Mouse (Mus musculus): ENCODE measurements around the gene Zfp553. TPM values are rescaled to one million over a fixed set of nuclear protein-coding genes. Genes with fewer than 3 reads are reported as not detected.

Zfp553 gene
- polyA plus RNA-seq, 1 experiment from 2014 or later: 52.1 TPM

- Histone ChIP-seq H3K9me3 (no peaks in the 10 kb centered on the region), H3K4me2 (replicated peaks) (peak overlapping the region; percentile 70), H3K27me3 (peaks cover 9% of the 10 kb centered on the region; the same call in 1 of the 2 replicates), H3K4me1 (peaks cover 25% of the 10 kb centered on the region), H3K36me3 (no peaks in the 10 kb centered on the region), H3K9ac (no peak overlapping the region), H3K27ac (0 out of 2 replicates have a peak overlapping the region, but pooled peaks have one; percentile 39), H3K4me3 (peak overlapping the region; percentile 42)
- no peak for ATAC-seq (ENCODE audit: low FRiP score, low read depth)
- 32% methylated on average over 7 of the region's 7 CpGs for WGBS
Observed at GRCm38 (mm10) chr7:127213485-127213884, 19.4 kb upstream of the Zfp553 start.

GRCm38 (mm10) chr7:127213930-127214329, 18.9 kb upstream of the Zfp553 start:
- Histone ChIP-seq H3K9ac (peak overlapping the region; percentile 67), H3K27ac (peak overlapping the region; percentile 39), H3K36me3 (no peaks in the 10 kb centered on the region), H3K27me3 (peaks cover 9% of the 10 kb centered on the region; the same call in 1 of the 2 replicates), H3K4me3 (peak overlapping the region; percentile 42), H3K4me1 (peaks cover 25% of the 10 kb centered on the region), H3K4me2 (replicated peaks) (peak overlapping the region; percentile 70), H3K9me3 (no peaks in the 10 kb centered on the region)
- WGBS: 44% methylated on average over 12 of the region's 12 CpGs
- ATAC-seq (ENCODE audit: low FRiP score, low read depth): no peak

- no peaks in the 10 kb centered on the region for H3K36me3 ChIP-seq
- peak overlapping the region; percentile 28; the same call in 1 of the 2 replicates for H3K27ac ChIP-seq
- WGBS: 24% methylated on average over 21 of the region's 21 CpGs
- peaks cover 21% of the 10 kb centered on the region for H3K4me1 ChIP-seq
- H3K9me3 ChIP-seq: no peaks in the 10 kb centered on the region
- H3K4me3 ChIP-seq: peak overlapping the region; percentile 42
- H3K9ac ChIP-seq: peak overlapping the region; percentile 67
- peaks cover 9% of the 10 kb centered on the region; the same call in 1 of the 2 replicates for H3K27me3 ChIP-seq
- H3K4me2 ChIP-seq (replicated peaks): peak overlapping the region; percentile 70
- ATAC-seq (ENCODE audit: low FRiP score, low read depth): no peak
Observed at GRCm38 (mm10) chr7:127214521-127214920, 18.3 kb upstream of the Zfp553 start.

GRCm38 (mm10) chr7:127214981-127215871, 17.6 kb upstream of the Zfp553 start:
- ATAC-seq (ENCODE audit: low FRiP score, low read depth): no peak
- peaks cover 9% of the 10 kb centered on the region; the same call in 1 of the 2 replicates for H3K27me3 ChIP-seq
- peak overlapping the region; percentile 28; the same call in 1 of the 2 replicates for H3K27ac ChIP-seq
- peak overlapping the region; percentile 70 for H3K4me2 ChIP-seq (replicated peaks)
- WGBS: 23% methylated on average over 33 of the region's 33 CpGs
- peak overlapping the region; percentile 67 for H3K9ac ChIP-seq
- H3K9me3 ChIP-seq: no peaks in the 10 kb centered on the region
- peaks cover 19% of the 10 kb centered on the region for H3K4me1 ChIP-seq
- no peaks in the 10 kb centered on the region for H3K36me3 ChIP-seq
- peak overlapping the region; percentile 42 for H3K4me3 ChIP-seq

DNA sequence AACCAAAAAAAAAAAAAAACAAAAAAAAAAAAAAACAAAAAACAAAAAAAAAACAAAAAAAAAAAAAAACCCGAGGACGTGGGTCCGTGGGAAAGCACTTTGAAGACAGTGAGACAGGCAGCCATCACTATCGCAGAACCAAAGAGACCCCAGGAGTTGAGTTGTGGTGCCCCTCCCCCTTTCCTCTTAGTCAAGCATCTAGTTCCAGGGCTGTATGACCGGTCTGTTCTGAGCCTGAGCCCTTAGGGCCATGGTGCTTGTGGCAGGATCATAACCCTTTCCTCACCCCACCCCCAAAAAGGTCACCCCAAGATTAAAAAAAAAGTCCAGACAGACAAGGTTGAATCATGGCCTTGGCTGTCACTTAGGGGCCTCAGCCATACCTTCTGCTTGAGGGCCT, 16.6 kb upstream of the Zfp553 start:
- H3K9me3 ChIP-seq: no peaks in the 10 kb centered on the region
- H3K27ac ChIP-seq: no peak overlapping the region
- peaks cover 9% of the 10 kb centered on the region; the same call in 1 of the 2 replicates for H3K27me3 ChIP-seq
- H3K4me3 ChIP-seq: no peak overlapping the region
- no peak overlapping the region for H3K9ac ChIP-seq
- no peak overlapping the region for H3K4me2 ChIP-seq (replicated peaks)
- no peaks in the 10 kb centered on the region for H3K36me3 ChIP-seq
- ATAC-seq (ENCODE audit: low FRiP score, low read depth): no peak
- 85% methylated on average over 5 of the region's 5 CpGs for WGBS
- H3K4me1 ChIP-seq: peaks cover 19% of the 10 kb centered on the region

DNA sequence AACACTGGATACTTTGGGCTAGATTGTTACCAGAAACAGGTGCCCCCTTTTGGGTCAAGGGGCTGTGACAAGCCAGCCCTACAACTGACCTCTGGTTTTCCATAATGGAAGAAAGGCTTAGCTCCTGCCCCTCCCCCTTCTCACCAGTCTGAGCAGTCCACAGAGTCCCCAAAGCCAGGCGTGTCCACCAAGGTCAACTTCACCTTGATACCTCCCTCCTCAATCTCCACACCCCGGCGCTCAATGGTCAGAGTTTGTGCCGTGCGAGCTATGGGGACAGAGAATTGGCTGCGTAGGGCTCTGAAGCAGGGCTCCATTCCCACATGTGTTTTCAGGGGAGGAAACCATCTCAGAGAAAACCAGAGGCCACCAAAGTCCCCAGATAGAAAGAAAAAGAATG, 15.4 kb upstream of the Zfp553 start:
- H3K4me3 ChIP-seq: no peak overlapping the region
- peaks cover 19% of the 10 kb centered on the region for H3K4me1 ChIP-seq
- WGBS: 85% methylated on average over 6 of the region's 6 CpGs
- H3K27me3 ChIP-seq: peaks cover 9% of the 10 kb centered on the region; the same call in 1 of the 2 replicates
- no peak overlapping the region for H3K9ac ChIP-seq
- H3K9me3 ChIP-seq: no peaks in the 10 kb centered on the region
- no peak overlapping the region for H3K4me2 ChIP-seq (replicated peaks)
- no peak overlapping the region for H3K27ac ChIP-seq
- H3K36me3 ChIP-seq: no peaks in the 10 kb centered on the region
- no peak for ATAC-seq (ENCODE audit: low FRiP score, low read depth)

- ATAC-seq (ENCODE audit: low FRiP score, low read depth): no peak
- H3K4me2 ChIP-seq (replicated peaks): no peak overlapping the region
- peaks cover 9% of the 10 kb centered on the region; the same call in 1 of the 2 replicates for H3K27me3 ChIP-seq
- no peaks in the 10 kb centered on the region for H3K36me3 ChIP-seq
- 69% methylated on average over 10 of the region's 10 CpGs for WGBS
- no peaks in the 10 kb centered on the region for H3K9me3 ChIP-seq
- H3K9ac ChIP-seq: no peak overlapping the region
- peaks cover 19% of the 10 kb centered on the region for H3K4me1 ChIP-seq
- H3K27ac ChIP-seq: no peak overlapping the region
- H3K4me3 ChIP-seq: no peak overlapping the region
Observed at GRCm38 (mm10) chr7:127217901-127218642, 14.8 kb upstream of the Zfp553 start.

GRCm38 (mm10) chr7:127218670-127219069, 14.2 kb upstream of the Zfp553 start:
- no peak for ATAC-seq (ENCODE audit: low FRiP score, low read depth)
- H3K4me1 ChIP-seq: peaks cover 19% of the 10 kb centered on the region

DNA sequence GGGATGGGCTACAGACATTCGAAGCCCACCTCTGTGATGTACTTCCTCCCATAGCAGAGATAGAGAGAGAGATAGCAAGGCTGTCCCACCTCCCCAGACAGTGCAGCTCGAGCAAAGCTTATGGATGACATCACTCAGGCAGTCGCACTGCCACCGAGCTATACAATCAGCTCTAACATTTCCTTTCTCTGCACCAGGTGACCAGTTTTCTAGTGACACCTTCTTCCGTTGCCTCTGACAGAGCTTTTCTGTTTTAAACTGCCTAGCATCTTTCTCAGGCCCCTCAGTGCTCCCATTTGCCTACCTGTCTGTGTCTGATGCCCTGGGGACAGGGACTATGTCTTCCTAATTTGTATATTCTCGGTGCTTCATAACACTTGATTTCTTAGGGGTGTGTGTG, 12.4 kb upstream of the Zfp553 start:
- Histone ChIP-seq H3K4me1 (0 out of 2 replicates have a peak, but pooled peaks cover 3% of the 10 kb centered on the region), H3K36me3 (0 out of 2 replicates have a peak, but pooled peaks cover under 1% of the 10 kb centered on the region), H3K4me3 (no peak overlapping the region), H3K27me3 (no peaks in the 10 kb centered on the region), H3K9ac (no peak overlapping the region), H3K27ac (no peak overlapping the region), H3K9me3 (no peaks in the 10 kb centered on the region), H3K4me2 (replicated peaks) (no peak overlapping the region)
- ATAC-seq (ENCODE audit: low FRiP score, low read depth): no peak
- WGBS: 82% methylated on average over 6 of the region's 6 CpGs

More at GRCm38 (mm10) chr7:127218670-127219069, 14.2 kb upstream of the Zfp553 start:
- H3K4me2 ChIP-seq (replicated peaks): no peak overlapping the region
- H3K4me3 ChIP-seq: no peak overlapping the region
- no peaks in the 10 kb centered on the region for H3K9me3 ChIP-seq
- H3K27me3 ChIP-seq: peaks cover 5% of the 10 kb centered on the region; the same call in 1 of the 2 replicates
- 94% methylated on average over 4 of the region's 4 CpGs for WGBS
- no peaks in the 10 kb centered on the region for H3K36me3 ChIP-seq
- no peak overlapping the region for H3K27ac ChIP-seq
- no peak overlapping the region for H3K9ac ChIP-seq

DNA sequence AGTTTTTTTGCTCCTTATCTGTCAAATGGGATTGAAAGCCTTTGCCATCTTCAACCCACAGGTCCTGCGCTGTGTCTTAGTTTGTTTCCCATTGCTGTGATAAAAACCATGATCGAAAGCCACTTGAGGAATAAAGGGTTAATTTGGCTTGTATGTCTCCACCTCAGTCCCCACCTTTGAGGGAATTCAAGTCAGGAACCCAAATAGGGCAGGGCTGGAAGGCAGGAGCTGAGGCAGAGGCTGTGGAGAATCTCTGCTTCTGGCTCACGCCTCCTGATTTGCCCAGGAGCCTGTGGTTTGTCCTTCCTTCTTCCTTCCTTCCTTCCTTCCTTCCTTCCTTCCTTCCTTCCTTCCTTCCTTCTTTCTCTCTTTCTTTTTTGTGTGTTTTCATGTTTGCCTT, 9.8 kb upstream of the Zfp553 start:
- Histone ChIP-seq H3K4me1 (no peaks in the 10 kb centered on the region), H3K9ac (no peak overlapping the region), H3K36me3 (0 out of 2 replicates have a peak, but pooled peaks cover 4% of the 10 kb centered on the region), H3K4me3 (no peak overlapping the region), H3K9me3 (no peaks in the 10 kb centered on the region), H3K27me3 (no peaks in the 10 kb centered on the region), H3K27ac (no peak overlapping the region), H3K4me2 (replicated peaks) (no peak overlapping the region)
- ATAC-seq (ENCODE audit: low FRiP score, low read depth): no peak
- WGBS: 97% methylated on average over 3 of the region's 3 CpGs

DNA sequence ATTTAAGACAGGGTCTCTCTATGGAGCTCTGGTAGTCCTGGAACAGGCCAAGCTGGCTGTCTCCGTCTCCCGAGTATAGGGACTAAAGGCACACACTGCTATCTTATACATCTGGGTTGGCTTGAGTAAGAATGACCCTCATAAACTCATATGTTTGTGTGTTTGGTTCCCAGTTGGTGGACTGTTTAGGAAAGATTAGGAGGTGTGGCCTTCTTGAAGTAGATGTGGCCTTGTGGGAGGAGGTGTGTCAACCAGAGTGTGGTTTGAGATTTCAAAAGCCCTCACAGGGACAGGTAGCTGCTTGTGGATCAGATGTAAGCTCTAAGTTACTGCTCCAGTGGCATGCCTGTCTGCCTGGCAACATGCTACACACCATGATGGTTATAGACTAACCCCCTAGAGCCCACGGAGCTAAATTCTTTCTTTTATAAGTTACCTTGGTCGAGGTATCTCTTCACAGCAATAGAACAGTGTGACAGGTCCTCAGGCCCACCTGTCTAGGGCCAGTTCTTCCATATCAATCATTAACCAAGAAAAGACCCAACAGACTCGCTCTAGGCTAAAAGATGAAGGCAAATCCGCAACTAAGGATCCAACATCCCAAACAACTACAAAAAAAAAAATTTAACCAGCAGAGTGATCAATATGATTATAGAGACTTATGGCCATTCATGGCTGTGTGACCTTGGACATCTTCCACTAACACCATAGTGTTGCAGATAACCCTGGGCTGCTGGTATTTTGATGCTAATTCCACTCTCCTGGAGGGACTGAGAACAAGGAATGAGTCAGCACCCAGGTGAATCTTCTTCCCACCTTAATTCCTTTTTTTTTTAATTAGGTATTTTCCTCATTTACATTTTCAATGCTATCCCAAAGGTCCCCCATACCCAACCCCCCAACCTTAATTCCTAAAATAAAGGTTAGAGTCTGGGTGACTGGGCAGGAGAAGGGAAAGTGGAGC, 9.1 kb upstream of the Zfp553 start:
- Histone ChIP-seq H3K36me3 (peaks cover 5% of the 10 kb centered on the region; the same call in 1 of the 2 replicates), H3K27me3 (no peaks in the 10 kb centered on the region), H3K4me3 (no peak overlapping the region), H3K9me3 (no peaks in the 10 kb centered on the region), H3K4me1 (no peaks in the 10 kb centered on the region), H3K4me2 (replicated peaks) (no peak overlapping the region), H3K9ac (no peak overlapping the region), H3K27ac (no peak overlapping the region)
- 84% methylated on average over 6 of the region's 6 CpGs for WGBS
- ATAC-seq (ENCODE audit: low FRiP score, low read depth): no peak
